Mouse (Mus musculus): ENCODE measurements around the gene Lrrc4c. TPM values are rescaled to one million over a fixed set of nuclear protein-coding genes. Genes with fewer than 3 reads are reported as not detected.

The Lrrc4c gene
- polyA plus RNA-seq, 1 experiment from 2014 or later, result 0.09 TPM

- H3K27me3 ChIP-seq (ENCODE audit: control insufficient read depth, insufficient read depth, low read depth, low read length), result no peaks in the 10 kb centered on the region
- H3K9ac ChIP-seq (ENCODE audit: low read depth, low read length), result no peak overlapping the region
- H3K4me3 ChIP-seq (ENCODE audit: low read depth, low read length), result no peak overlapping the region
- ATAC-seq (ENCODE audit: low read depth), result no peak
- no peaks in the 10 kb centered on the region for H3K36me3 ChIP-seq (ENCODE audit: control insufficient read depth, insufficient read depth)
- no peaks in the 10 kb centered on the region for H3K4me1 ChIP-seq (ENCODE audit: control insufficient read depth, low read depth, low read length)
- 44% methylated on average over 6 of the region's 6 CpGs for WGBS (ENCODE audit: insufficient replicate concordance)
- H3K4me2 ChIP-seq (ENCODE audit: low read depth, low read length), result no peak overlapping the region
- no peak overlapping the region for H3K27ac ChIP-seq (ENCODE audit: low read length)
- no peaks in the 10 kb centered on the region for H3K9me3 ChIP-seq (replicated peaks; ENCODE audit: control insufficient read depth, low read length)
Measured at GRCm38 (mm10) chr2:96319649-96320048, 1.7 kb downstream of the Lrrc4c start.

- no peak for ATAC-seq (ENCODE audit: low read depth)
- H3K4me3 ChIP-seq (ENCODE audit: low read depth, low read length), result no peak overlapping the region
- WGBS (ENCODE audit: insufficient replicate concordance), result 37% methylated on average over 3 of the region's 3 CpGs
Measured at GRCm38 (mm10) chr2:96334652-96335051, 16.7 kb downstream of the Lrrc4c start.

GRCm38 (mm10) chr2:96337354-96337753, 19.4 kb downstream of the Lrrc4c start:
- Histone ChIP-seq H3K4me3 (ENCODE audit: low read depth, low read length) (no peak overlapping the region), H3K9me3 (replicated peaks; ENCODE audit: control insufficient read depth, low read length) (no peaks in the 10 kb centered on the region), H3K27me3 (ENCODE audit: control insufficient read depth, insufficient read depth, low read depth, low read length) (no peaks in the 10 kb centered on the region), H3K27ac (ENCODE audit: low read length) (no peak overlapping the region), H3K9ac (ENCODE audit: low read depth, low read length) (no peak overlapping the region), H3K4me1 (ENCODE audit: control insufficient read depth, low read depth, low read length) (no peaks in the 10 kb centered on the region), H3K36me3 (ENCODE audit: control insufficient read depth, insufficient read depth) (no peaks in the 10 kb centered on the region), H3K4me2 (ENCODE audit: low read depth, low read length) (no peak overlapping the region)
- 23% methylated on average over 1 of the region's 1 CpGs for WGBS (ENCODE audit: insufficient replicate concordance)
- no peak for ATAC-seq (ENCODE audit: low read depth)

More at GRCm38 (mm10) chr2:96334652-96335051, 16.7 kb downstream of the Lrrc4c start:
- Histone ChIP-seq H3K4me2 (ENCODE audit: low read depth, low read length) (no peak overlapping the region), H3K9me3 (replicated peaks; ENCODE audit: control insufficient read depth, low read length) (no peaks in the 10 kb centered on the region), H3K9ac (ENCODE audit: low read depth, low read length) (no peak overlapping the region), H3K27ac (ENCODE audit: low read length) (no peak overlapping the region), H3K4me1 (ENCODE audit: control insufficient read depth, low read depth, low read length) (no peaks in the 10 kb centered on the region), H3K36me3 (ENCODE audit: control insufficient read depth, insufficient read depth) (no peaks in the 10 kb centered on the region), H3K27me3 (ENCODE audit: control insufficient read depth, insufficient read depth, low read depth, low read length) (no peaks in the 10 kb centered on the region)

GRCm38 (mm10) chr2:96401186-96401811, 83.3 kb downstream of the Lrrc4c start:
- Histone ChIP-seq H3K36me3 (ENCODE audit: control insufficient read depth, insufficient read depth) (no peaks in the 10 kb centered on the region), H3K27ac (ENCODE audit: low read length) (no peak overlapping the region), H3K27me3 (ENCODE audit: control insufficient read depth, insufficient read depth, low read depth, low read length) (no peaks in the 10 kb centered on the region), H3K4me2 (ENCODE audit: low read depth, low read length) (no peak overlapping the region), H3K9me3 (replicated peaks; ENCODE audit: control insufficient read depth, low read length) (no peaks in the 10 kb centered on the region), H3K9ac (ENCODE audit: low read depth, low read length) (no peak overlapping the region), H3K4me3 (ENCODE audit: low read depth, low read length) (no peak overlapping the region), H3K4me1 (ENCODE audit: control insufficient read depth, low read depth, low read length) (no peaks in the 10 kb centered on the region)
- ATAC-seq (ENCODE audit: low read depth), result no peak
- WGBS (ENCODE audit: insufficient replicate concordance), result 64% methylated on average over 1 of the region's 1 CpGs

- Histone ChIP-seq H3K27me3 (ENCODE audit: control insufficient read depth, insufficient read depth, low read depth, low read length) (no peaks in the 10 kb centered on the region), H3K4me2 (ENCODE audit: low read depth, low read length) (no peak overlapping the region), H3K4me3 (ENCODE audit: low read depth, low read length) (no peak overlapping the region), H3K36me3 (ENCODE audit: control insufficient read depth, insufficient read depth) (no peaks in the 10 kb centered on the region), H3K9me3 (replicated peaks; ENCODE audit: control insufficient read depth, low read length) (no peaks in the 10 kb centered on the region), H3K27ac (ENCODE audit: low read length) (no peak overlapping the region), H3K4me1 (ENCODE audit: control insufficient read depth, low read depth, low read length) (no peaks in the 10 kb centered on the region), H3K9ac (ENCODE audit: low read depth, low read length) (no peak overlapping the region)
- ATAC-seq (ENCODE audit: low read depth), result no peak
- 46% methylated on average over 2 of the region's 2 CpGs for WGBS (ENCODE audit: insufficient replicate concordance)
Measured at GRCm38 (mm10) chr2:96402514-96402913, 84.5 kb downstream of the Lrrc4c start.

GRCm38 (mm10) chr2:96406856-96407255, 88.9 kb downstream of the Lrrc4c start:
- Histone ChIP-seq H3K9ac (ENCODE audit: low read depth, low read length) (no peak overlapping the region), H3K27me3 (ENCODE audit: control insufficient read depth, insufficient read depth, low read depth, low read length) (no peaks in the 10 kb centered on the region), H3K9me3 (replicated peaks; ENCODE audit: control insufficient read depth, low read length) (no peaks in the 10 kb centered on the region), H3K36me3 (ENCODE audit: control insufficient read depth, insufficient read depth) (no peaks in the 10 kb centered on the region), H3K4me3 (ENCODE audit: low read depth, low read length) (no peak overlapping the region), H3K4me2 (ENCODE audit: low read depth, low read length) (no peak overlapping the region), H3K4me1 (ENCODE audit: control insufficient read depth, low read depth, low read length) (no peaks in the 10 kb centered on the region), H3K27ac (ENCODE audit: low read length) (no peak overlapping the region)
- WGBS (ENCODE audit: insufficient replicate concordance), result 65% methylated on average over 8 of the region's 8 CpGs
- ATAC-seq (ENCODE audit: low read depth), result no peak

- no peak overlapping the region for H3K27ac ChIP-seq (ENCODE audit: low read length)
- H3K9ac ChIP-seq (ENCODE audit: low read depth, low read length), result no peak overlapping the region
- H3K4me3 ChIP-seq (ENCODE audit: low read depth, low read length), result no peak overlapping the region
- 62% methylated on average over 1 of the region's 1 CpGs for WGBS (ENCODE audit: insufficient replicate concordance)
- no peak for ATAC-seq (ENCODE audit: low read depth)
- no peak overlapping the region for H3K4me2 ChIP-seq (ENCODE audit: low read depth, low read length)
- H3K36me3 ChIP-seq (ENCODE audit: control insufficient read depth, insufficient read depth), result no peaks in the 10 kb centered on the region
- no peaks in the 10 kb centered on the region for H3K4me1 ChIP-seq (ENCODE audit: control insufficient read depth, low read depth, low read length)
- no peaks in the 10 kb centered on the region for H3K9me3 ChIP-seq (replicated peaks; ENCODE audit: control insufficient read depth, low read length)
- H3K27me3 ChIP-seq (ENCODE audit: control insufficient read depth, insufficient read depth, low read depth, low read length), result no peaks in the 10 kb centered on the region
Measured at GRCm38 (mm10) chr2:96411182-96411581, 93.2 kb downstream of the Lrrc4c start.

GRCm38 (mm10) chr2:96461566-96461965, 143.6 kb downstream of the Lrrc4c start:
- no peaks in the 10 kb centered on the region for H3K36me3 ChIP-seq (ENCODE audit: control insufficient read depth, insufficient read depth)
- no peaks in the 10 kb centered on the region for H3K27me3 ChIP-seq (ENCODE audit: control insufficient read depth, insufficient read depth, low read depth, low read length)
- H3K27ac ChIP-seq (ENCODE audit: low read length), result no peak overlapping the region
- no peaks in the 10 kb centered on the region for H3K4me1 ChIP-seq (ENCODE audit: control insufficient read depth, low read depth, low read length)
- no peak overlapping the region for H3K4me3 ChIP-seq (ENCODE audit: low read depth, low read length)
- H3K4me2 ChIP-seq (ENCODE audit: low read depth, low read length), result no peak overlapping the region
- no peak overlapping the region for H3K9ac ChIP-seq (ENCODE audit: low read depth, low read length)
- no peak for ATAC-seq (ENCODE audit: low read depth)
- H3K9me3 ChIP-seq (replicated peaks; ENCODE audit: control insufficient read depth, low read length), result no peaks in the 10 kb centered on the region

GRCm38 (mm10) chr2:96475674-96476073, 157.7 kb downstream of the Lrrc4c start:
- Histone ChIP-seq H3K27me3 (ENCODE audit: control insufficient read depth, insufficient read depth, low read depth, low read length) (no peaks in the 10 kb centered on the region), H3K4me1 (ENCODE audit: control insufficient read depth, low read depth, low read length) (no peaks in the 10 kb centered on the region), H3K4me2 (ENCODE audit: low read depth, low read length) (no peak overlapping the region), H3K4me3 (ENCODE audit: low read depth, low read length) (no peak overlapping the region), H3K9me3 (replicated peaks; ENCODE audit: control insufficient read depth, low read length) (no peaks in the 10 kb centered on the region), H3K36me3 (ENCODE audit: control insufficient read depth, insufficient read depth) (no peaks in the 10 kb centered on the region), H3K9ac (ENCODE audit: low read depth, low read length) (no peak overlapping the region), H3K27ac (ENCODE audit: low read length) (no peak overlapping the region)
- 59% methylated on average over 6 of the region's 6 CpGs for WGBS (ENCODE audit: insufficient replicate concordance)
- no peak for ATAC-seq (ENCODE audit: low read depth)

Measured in liver, embryonic 16.5 days (tissue).